Mouse (Mus musculus): Measurements from ENCODE around the gene Spo11.

The Spo11 gene

DNA sequence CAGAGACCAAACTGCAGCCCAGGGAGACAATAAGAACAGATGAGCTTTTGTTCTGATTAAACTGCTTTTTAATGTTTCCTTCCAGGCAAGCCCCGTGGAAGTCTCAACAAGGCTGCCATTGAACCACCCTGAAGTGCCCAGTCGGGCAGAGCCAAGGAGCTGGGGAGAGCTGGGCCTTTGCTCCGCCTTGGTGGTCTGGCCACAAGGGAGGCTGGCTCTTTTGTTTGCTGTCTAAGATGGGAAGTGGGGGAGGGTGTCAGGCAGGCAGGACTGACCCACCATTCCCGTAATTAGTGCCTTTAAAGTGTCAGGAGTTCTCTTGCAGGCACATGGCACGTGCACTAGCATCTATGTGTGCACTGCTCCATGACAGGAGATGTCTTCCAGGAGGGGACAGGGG, 18.9 kb upstream of the Spo11 start:
- no peak for DNase-seq (ENCODE audit: low spot score in 2 of 2)

DNA sequence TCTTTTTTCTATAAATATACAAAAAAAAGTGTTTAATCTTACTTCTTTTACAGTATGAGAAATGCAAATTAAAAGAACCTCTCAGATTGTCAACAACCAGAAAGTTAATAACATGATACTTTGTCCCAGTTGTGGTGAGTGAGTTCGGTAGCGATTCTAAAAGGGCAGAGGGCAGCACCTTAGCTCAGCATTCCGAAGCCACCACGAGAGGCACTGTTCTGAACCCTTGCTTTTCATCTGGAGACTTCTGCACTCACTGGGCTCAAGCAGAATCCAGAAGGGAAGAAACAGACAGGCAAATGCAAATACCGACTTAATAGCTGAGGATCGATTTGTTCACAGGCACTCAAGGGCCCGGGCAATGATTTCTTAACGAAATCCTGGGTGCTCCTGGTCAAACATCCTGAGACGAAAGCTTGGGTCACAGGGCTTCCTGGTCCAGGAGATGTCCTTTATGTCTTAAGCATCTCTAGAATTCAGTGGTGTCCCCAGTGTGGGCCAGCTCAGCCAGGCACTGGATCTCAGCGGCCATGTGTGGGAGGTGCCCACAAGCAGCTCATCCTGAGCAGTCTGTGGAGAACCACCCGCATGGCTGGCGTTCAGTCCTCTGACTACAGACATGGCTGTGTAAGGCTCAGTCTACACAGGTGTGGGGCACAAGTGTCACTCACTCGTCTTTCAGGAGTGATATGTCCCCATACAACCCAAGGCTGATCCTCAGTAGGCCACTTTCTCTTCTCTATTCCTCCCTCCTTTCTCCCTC, 18.3 kb upstream of the Spo11 start:
- no peak for DNase-seq (ENCODE audit: low spot score in 2 of 2)

DNA sequence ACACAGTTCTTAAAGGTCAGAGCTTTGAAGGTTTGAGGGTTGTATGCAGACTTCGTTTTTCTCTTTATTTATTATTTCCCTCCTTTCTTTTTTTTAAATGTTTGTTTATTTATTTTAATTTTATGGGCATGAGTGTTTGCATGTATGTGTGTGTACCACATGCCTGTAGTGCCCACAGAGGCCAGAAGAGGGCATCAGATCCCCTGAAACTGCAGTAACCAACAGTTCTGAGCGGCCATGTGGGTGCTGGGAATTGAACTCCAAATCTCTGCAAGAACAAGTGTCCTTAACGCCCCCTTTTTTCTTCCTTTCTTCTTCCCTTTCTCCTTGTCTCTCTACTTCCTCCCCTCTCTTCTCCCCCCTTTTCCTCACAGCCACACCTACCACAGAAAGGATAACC, 17.1 kb upstream of the Spo11 start:
- DNase-seq (ENCODE audit: low spot score in 2 of 2), result no peak

DNA sequence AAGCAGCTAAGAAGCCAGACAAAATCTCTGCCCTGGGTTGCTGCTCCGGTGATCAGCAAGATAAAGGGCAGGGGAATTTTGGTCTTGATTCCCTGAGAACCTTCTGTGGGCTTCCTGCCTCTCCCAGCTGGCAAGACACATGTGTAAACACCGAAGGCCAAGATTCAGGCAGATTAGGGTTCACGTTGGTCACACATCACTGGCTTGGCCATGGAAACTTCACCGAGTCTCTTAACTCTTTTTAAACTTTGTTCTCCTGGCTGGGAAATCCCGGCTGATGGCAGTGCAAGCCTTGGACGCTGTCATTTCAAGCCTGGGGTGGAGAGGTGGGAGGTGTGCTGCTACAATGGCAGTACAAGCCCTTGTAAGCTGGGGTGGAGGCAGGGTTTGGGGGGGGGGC, 16.3 kb upstream of the Spo11 start:
- no peak for DNase-seq (ENCODE audit: low spot score in 2 of 2)

DNA sequence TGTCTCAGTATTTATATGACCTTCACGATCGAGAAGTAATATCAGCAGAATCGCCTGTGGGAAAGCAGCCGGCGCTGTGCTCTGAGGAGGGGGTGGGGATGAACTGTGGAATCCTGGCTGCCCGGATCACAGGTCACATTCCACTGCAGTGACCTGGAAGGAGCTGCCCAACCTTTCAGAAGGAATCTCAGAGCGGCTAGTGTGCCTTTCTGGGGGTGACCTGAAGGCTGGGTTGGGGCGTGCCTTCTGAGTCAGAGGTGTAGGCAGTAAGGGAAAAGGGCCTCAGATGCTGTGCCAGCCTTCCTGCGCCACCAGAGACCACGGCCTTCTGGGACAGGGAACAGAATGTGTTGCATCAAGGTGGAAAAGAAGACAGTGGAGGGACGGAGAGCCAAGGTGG, 12.3 kb upstream of the Spo11 start:
- no peak for DNase-seq (ENCODE audit: low spot score in 2 of 2)

DNA sequence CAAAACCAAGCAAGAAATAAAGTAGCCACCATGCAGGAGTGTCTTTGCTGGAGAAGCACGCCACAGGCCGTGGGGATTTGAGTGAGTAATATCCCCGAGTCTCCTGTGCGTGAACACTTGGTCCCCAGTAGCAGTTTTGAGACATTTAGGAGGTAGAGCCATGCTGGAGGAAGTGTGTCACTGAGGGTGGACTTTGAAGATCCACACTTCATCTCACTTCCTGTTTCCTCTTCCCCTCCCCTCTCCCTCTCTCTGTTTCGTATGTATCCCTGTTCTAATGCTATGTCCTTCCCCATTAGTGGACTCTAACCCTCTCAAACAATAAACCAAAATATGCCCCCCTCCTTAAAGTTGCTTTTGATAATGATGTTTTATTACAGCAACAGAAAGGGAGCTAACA, 11.0 kb upstream of the Spo11 start:
- no peak for DNase-seq (ENCODE audit: low spot score in 2 of 2)

DNA sequence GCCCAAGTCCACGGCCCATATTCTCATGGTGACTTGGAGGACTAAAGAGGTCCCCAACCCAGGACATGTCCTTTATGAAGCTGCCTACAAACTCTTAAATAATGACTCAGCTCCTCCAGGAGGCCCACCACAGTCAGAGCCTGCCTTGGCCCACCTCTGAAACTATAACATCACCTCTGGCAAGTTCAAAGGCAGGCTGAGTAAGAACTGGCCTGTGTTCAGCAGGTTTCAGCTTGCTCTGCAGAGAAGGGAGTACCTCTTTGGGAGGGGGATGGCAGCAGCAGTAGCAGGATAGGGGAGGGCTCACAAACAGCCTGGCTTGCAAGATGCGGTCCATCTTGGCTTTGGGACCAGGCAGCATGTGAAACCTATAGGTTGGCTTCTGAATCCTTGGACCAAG, 5.6 kb upstream of the Spo11 start:
- no peak for DNase-seq (ENCODE audit: low spot score in 2 of 2)

DNA sequence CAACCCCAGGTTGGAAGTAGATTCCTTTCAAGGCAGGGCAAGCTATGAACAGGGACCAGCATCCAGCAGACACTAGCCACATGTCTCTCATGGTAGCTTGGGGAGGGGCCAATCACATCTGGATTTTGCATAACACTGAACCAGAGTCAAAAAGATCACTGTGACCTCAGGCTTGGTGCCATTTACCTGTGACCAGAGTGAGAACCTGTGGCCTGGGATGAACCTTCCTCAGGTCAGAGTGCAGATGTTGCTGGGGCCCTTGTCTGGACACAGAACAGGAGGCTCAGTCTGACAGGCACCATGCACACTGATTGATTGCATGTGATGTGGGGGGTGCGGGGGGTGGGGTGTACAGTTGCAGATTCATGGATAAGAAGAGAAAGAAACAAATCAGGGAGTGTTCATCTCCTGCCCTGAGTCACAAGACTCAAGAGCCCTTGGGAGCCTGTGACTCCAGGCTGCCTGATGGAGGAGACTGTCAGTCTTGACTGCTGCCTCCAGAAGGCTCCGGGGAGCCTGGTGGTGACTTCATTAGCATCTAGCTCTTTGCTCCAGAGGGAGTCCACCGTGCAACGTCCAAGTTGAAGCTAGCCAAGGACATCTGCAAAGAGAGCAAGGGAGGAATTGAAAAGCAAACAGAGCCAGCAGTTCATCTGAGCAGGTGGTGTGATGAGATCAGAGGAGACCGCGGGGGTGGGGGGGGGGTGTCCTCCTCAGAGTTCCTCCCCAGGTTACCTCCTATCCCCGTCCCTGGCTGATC, 3.5 kb upstream of the Spo11 start:
- no peak for DNase-seq (ENCODE audit: low spot score in 2 of 2)

DNA sequence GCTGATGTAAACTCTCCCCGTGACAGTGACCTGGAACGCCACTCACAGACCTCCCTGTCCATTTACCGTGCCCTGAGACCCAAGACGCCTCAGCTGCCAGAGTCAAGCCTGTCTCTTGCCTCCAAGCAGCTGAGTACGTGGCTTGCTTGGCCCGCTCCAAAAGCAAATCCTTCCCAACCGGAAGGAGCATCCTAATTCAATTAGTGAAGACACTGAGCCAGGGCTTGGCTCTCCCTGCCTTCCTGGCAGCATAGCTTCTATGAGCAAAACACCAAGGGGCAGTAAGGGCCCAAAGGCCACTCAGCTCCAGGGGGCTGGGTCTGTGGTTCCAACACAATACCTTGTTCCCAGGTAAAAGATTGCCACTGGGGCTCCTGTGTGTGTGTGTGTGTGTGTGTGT, 2.8 kb upstream of the Spo11 start:
- DNase-seq (ENCODE audit: low spot score in 2 of 2), result no peak

DNA sequence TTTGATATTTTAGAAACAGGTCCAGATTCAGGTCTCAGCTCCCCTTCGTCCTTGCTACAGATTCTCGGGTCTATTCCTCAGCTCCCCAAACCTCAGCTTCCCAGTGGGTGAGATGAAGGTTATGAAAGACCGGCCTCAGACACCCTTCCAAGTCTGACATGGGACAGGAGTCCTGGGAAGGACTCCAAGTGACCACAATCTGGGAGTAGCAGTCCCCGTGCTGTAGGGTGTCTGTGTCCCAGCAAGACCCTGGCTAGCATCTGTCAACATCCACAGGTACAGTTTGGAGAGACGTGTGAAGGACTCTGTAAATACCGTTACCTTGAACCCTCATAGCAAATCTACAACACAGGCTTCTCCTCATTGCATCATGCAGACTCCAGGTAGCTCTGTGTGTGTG, 2.3 kb upstream of the Spo11 start:
- peak; percentile 12 to 16 for DNase-seq (ENCODE audit: low spot score in 2 of 2)

DNA sequence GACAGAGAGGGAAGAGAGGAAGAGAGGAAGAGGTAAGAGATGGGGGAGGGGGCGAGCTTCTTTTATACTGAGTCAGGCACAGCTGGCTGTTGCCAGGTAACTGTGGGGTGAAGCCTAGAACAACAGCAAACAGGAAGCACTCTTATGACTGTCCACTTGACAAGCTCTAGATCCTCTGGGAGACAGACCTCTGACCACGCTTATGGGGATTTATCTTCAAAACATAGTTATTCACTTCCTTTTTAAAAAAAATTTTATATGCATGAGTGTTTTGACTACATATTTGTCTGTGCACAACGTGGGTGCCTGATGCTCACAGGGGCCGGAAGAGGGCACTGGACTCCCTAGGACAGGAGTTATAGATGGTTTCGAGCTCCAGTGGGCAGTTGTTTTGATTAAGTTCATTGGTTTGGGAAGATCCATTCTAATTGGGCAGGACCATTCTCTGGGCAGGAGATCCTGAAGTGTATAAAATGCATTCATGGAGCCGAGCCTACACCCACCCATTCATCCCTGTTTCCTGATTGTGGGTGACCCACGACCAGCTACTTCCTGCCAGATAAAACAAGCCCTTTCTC, 750 bp upstream of the Spo11 start:
- no peak for DNase-seq (ENCODE audit: low spot score in 2 of 2)

DNA sequence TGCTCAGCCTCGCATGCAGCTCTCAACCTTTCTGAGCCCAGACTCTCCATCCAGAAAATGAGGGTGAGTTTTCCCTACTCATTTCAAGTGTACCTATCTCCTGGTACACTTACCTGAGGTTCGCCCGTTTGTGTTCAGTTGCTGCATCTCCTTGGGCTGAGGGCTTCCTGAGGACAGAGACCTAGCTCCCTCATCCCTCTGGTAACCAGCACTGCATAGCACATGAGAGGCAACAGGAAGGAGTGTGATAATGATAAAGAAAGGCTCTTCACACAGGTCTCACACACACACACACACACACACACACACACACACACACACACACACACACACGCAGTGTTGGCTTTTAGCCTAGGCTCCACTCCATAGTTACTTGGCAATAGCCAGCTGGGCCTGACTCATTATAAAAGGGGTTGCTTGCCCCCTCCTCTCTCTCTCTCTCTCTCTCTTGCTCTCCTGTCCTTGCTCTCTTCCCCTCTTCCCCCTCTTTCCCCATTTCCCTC, 682 bp downstream of the Spo11 start:
- no peak for DNase-seq (ENCODE audit: low spot score in 2 of 2)

DNA sequence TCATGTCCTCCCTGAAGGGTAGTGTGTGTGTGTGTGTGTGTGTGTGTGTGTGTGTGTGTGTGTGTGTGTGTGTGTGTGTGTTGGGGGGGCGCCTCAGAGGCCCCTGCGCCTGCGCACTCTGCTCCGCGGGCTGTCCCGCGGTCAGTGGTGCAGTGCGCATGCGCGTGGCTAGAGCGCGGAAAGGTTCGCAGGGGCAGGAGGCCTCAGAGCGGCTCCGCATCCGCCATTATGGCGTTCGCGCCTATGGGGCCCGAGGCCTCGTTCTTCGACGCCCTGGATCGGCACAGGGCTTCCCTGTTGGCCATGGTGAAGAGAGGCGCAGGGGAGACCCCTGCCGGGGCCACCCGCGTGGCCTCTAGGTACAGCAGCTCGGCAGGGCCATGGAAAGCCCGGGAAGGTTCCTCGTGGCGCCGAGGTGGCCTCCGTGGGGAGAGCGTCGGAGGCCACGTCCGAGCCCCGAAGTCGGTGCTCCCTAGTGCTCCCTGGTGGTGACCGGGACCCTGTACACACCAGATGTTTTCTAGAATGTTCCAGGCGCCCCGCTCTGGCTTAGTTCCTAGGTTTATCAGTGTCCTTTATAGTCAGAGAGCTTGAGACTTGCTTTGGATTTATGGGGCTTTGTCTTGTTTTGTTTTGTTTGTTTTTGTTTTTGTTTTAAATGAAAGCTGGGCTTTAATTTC, 2.3 kb downstream of the Spo11 start:
- no peak for DNase-seq (ENCODE audit: low spot score in 2 of 2)

DNA sequence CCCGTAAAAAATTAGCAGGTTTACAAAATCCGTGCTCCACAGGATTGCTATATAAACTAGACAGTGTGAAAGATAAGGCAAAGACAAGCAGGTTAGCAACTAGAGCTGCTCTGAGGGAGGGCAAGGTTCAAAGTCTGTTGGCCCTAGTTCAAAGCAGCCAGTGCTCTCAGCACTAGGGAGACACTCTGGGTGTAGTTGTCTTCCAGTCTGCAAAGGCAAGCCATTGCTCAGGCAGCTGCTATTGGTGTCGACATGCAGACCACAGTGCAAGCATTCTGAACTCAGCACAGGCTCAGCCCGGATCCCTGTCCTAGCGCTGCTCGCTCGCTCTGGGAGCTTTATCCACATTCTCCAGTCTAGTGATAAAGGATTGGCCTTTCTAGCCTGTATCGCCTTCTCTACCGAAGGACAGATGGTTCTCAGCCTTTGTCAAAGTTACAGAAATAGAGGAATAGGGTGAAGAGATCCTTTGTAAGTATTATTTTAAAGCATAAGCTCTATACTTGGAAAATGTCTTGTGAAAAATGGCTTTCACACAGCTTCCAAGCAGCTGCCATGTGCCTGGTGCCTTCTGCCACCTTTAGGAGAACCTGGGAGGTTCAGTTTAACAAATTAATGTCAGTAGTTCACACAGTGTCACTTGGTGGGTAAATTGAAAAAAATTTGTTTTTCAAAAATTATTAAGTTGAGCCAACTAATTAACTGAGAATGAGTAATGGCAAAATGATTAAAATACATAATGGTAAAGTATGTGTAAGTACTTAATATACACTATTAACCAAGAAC, 5.5 kb downstream of the Spo11 start:
- DNase-seq (ENCODE audit: low spot score in 2 of 2), result no peak

DNA sequence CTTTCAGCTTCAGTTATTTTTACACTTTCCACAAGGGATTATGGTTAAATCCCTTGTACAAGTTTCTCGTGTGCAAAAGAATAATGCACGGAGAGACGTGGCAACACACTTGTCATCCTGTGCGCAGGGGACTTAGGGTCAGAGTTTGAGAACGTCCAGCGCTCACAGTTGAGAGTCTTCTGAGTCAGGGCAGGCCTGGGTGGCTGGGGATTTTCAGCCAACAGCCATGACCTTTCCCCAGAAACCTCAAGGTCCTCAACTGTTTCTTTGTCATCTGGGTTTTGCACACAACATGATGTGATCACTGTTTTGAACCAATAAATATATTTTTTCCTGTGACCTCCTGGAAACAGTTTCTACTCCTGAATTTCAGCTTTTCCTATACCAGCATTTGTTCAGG, 12.7 kb downstream of the Spo11 start:
- no peak for DNase-seq (ENCODE audit: low spot score in 2 of 2)

DNA sequence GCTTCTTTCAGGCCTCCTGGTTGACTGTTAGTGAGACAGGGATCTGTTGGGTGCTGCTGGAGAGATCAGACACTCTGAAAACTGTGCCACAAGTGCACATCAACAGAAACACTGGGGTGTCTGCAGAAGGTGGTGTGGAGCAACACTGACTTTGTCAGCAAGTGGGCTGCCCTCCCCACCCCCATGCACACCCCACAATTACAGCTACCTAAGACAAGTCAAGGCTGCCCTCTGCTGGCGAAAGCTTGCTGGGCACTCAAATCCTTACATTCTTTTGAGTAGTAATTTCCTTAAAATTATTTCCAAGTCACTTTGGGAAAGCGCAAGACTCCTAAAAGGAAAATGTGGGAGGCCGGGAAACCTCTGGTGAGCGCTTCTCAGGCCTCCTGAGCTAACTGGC, 18.7 kb downstream of the Spo11 start:
- peak in 1 of 2 experiments; percentile 34 for DNase-seq (ENCODE audit: low spot score in 2 of 2)

DNA sequence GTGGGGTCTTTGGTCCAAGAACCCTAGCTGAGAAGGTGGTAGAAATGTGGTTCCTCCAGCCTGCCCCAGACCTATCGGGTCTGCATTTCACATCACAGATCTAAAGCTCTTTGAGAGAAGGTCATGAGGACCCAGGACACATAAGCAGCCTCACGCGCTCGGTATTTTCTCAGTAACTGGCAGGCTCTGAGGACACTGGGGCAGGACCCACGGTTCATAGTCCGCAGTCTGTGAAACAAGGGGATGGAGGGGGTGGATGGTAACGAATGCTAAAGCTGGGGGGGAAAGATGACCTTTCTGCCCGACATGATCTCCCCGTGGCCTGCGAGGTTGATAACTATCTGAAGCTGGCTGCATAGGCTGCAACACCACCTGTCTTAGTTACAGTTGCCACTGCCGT, 20.2 kb downstream of the Spo11 start:
- DNase-seq (ENCODE audit: low spot score in 2 of 2), result no peak

DNA sequence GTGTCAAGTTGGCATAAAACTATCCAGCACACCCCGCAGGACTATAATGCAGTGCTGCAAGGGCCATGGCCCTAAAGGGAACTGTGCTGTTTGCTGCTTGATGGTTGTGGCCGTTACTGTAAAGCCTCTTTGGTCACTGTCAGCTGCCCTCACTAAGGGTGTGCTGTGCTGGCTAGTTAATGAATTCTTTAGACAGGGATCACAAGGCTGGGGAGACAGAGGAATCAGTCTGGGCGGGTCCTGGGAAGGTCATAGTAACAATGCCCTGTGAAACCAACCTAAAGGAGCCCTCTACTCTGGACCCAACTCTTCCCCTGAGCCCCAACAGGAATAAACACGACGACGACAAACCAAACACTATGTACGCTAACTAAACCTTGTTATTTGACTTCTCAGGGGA, 21.0 kb downstream of the Spo11 start:
- no peak for DNase-seq (ENCODE audit: low spot score in 2 of 2)

DNA sequence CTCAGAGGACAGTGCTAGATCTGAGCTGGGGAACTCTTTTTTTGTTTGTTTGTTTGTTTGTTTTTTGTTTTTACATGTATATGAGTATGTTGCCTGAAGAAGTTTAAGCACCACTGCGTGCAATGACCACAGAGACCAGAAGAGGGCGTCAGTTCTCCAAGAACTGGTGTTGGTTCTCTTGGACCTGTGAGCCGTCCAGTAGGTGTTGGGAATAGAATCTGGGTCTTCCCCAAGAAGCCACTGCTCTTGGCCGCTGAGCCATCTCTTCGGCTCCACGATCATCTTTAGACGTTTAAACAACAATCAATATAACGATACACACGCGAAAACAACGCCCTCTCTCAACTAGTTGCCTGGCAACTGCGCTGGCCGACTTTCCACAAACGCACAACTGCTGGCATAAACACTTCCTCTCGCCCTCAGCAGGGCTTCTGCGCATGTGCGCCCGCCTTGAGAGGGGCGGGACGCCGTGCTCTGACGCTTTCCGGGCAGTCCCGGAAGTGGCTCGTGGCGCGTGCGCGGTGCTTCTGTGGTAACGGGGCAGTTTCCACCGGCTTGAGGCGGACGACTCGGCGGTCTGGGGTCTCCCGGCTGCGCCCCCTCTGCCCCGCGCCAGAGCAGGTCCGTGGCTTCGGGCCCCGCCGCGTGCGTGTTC, 22.3 kb downstream of the Spo11 start, which contains the start of gene Rae1:
Gene Rae1, plus strand, starts transcription at position 488 of the 655 bp plus-strand sequence.
- DNase-seq (ENCODE audit: low spot score in 2 of 2), result peak; percentile 94 to 98

DNA sequence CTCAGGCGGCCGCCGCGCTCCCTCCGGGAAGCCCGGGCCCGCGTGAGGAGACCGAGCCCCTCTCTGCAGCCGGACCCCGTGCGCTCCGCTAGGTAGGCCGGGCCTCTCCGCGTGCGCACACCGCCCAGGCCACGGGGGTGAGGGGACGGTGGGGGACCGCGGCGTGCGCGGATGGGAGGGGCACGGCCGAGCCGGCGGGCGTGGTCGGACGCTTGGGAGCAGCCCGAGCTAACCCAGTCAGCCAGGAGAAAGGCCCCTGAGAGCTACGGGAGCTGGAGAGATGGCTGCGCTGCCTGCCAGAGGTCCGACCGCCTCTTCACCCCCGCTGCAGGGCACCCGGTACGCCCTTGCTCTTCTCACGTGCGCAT, 22.8 kb downstream of the Spo11 start:
- no peak for DNase-seq (ENCODE audit: low spot score in 2 of 2)

DNA sequence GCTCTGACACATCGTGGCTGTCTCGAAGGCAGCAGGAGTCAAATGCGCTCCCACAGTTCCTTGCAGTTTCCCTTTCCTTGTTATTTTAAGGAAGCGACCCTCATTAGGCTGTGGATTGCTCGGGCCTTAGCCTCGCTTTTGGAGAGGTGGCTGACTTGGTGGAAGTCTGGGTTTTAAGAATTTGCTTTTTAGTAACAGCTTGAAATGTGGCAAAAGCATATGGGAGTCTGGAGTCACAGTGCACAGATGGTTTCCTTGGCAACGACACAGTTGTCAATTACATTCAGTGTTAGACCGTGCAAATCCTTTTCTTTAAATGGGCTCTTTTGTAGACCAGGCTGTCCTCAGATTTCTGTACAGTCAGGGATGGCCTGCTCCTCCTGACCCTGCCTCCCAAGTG, 23.4 kb downstream of the Spo11 start:
- no peak for DNase-seq (ENCODE audit: low spot score in 2 of 2)
